Mouse (Mus musculus): ENCODE results near the gene Sox8. TPM values are rescaled to one million over a fixed set of nuclear protein-coding genes. Genes with fewer than 3 reads are reported as not detected.

Sox8 gene
- total RNA-seq, 2 experiments from 2014 or later: 0.17 TPM; not detected in 1

- no peak for ATAC-seq (replicated peaks; ENCODE audit: low FRiP score, poor library complexity, severe bottlenecking)
These were observed 12.6 kb upstream of the Sox8 start for GRCm38 (mm10) chr17:25583099-25583498.

- ATAC-seq (replicated peaks; ENCODE audit: low FRiP score, poor library complexity, severe bottlenecking): no peak
These were observed 11.6 kb upstream of the Sox8 start for GRCm38 (mm10) chr17:25582076-25582475.

GRCm38 (mm10) chr17:25579332-25580047, 9.0 kb upstream of the Sox8 start:
- ATAC-seq (replicated peaks; ENCODE audit: low FRiP score, poor library complexity, severe bottlenecking): no peak

- peak; percentile 99 for ATAC-seq (replicated peaks; ENCODE audit: low FRiP score, poor library complexity, severe bottlenecking)
These were observed 8.4 kb upstream of the Sox8 start, which contains the start of gene Lmf1 for GRCm38 (mm10) chr17:25578920-25579319. Gene Lmf1 (plus strand): TSS chr17:25579085.

- ATAC-seq (replicated peaks; ENCODE audit: low FRiP score, poor library complexity, severe bottlenecking): no peak
These were observed 7.2 kb upstream of the Sox8 start for GRCm38 (mm10) chr17:25577702-25578101.

DNA sequence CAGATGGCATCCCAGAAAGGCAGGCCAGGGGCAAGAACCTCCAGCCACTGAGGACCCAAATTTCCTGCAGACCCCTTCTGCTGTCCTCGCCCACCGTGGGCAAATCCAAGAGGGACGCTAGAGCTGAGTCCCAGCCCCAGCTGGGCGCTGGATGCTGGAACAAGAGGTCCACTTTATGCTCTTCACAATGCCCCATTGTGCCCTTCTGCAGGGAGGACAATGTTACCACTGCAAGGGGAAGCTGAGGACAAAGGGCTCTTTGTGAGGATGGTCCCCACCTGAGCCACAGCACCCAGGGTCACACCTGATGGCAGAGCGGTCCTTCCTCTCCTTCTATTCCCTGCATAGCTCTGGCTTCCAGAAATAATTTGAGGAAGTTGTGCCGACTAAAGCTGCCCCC, 6.8 kb upstream of the Sox8 start:
- no peak for ATAC-seq (replicated peaks; ENCODE audit: low FRiP score, poor library complexity, severe bottlenecking)

DNA sequence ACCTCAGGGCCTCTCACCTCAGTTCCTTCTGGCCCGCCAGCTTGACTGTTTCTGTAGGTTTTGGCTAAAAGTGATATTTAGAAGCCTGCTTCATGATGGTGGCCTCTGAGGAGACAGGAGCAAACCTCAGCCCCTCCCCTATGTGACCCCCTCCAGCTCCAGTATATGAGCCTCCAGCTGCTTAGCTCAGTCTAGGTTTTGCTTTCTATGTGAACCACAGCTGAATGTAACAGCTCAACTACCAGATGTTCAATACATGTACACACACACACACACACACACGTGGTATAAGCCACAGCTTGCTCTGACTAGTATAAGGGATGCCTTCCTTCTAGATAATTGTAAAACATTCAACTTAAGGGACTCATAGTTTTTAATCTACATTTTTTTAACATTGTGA, 5.5 kb upstream of the Sox8 start:
- ATAC-seq (replicated peaks; ENCODE audit: low FRiP score, poor library complexity, severe bottlenecking): no peak

DNA sequence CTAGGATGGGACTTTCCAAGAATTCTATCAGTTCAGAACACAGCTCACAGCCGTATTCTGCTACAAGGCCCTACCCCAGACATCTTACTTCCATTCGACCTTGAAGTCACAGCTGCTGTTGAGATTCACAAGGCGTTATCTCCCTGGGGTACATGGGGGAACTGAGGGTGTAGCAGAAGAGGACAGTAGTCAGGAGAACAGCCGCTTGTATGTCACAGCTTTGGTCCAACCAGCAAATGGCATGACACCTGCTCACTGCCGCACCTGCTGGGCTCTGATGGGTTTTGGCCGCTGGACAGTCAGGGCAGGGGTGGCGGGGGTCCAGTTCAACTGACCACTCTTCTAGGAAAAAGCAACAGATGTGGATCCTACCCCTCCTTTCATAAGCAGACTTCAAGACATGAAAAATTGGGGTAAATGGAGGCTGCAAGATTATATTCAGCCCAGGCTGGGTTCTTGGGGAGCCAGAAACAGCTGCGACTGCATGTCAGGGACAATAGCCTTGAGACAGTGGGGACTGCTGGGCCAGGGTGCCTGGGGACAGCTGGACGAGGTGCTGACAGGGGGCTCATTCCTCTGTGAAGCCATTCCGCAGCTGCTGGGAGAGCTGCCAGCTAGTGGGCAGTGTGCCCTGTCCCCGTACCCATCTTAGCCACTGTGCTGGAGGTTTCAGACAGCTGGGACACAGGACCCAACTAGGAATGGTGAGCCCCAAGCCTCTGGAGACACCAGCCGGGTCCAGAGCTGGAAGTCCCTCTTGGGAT, 4.9 kb upstream of the Sox8 start:
- ATAC-seq (replicated peaks; ENCODE audit: low FRiP score, poor library complexity, severe bottlenecking): no peak

DNA sequence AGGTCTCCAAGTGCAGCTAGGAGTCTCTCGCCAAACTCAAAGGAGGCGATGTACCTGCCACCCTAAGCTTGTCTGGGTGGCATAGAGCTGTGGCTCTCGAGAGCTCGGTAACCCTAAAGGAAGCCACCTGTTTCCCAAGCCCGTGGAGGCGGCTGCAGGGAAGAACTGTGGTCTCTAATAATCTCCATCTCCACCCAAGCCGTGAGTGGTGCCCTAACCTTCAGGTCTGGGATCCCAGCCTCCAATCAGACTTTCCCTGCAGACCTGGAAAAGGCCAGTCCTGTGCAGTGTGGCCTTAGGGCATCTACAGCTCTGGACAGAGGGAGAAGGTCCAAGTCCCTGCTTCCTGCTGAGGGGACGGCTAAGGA, 951 bp upstream of the Sox8 start:
- no peak for ATAC-seq (replicated peaks; ENCODE audit: low FRiP score, poor library complexity, severe bottlenecking)

GRCm38 (mm10) chr17:25569833-25570647, 446 bp downstream of the Sox8 start:
- no peak for ATAC-seq (replicated peaks; ENCODE audit: low FRiP score, poor library complexity, severe bottlenecking)

DNA sequence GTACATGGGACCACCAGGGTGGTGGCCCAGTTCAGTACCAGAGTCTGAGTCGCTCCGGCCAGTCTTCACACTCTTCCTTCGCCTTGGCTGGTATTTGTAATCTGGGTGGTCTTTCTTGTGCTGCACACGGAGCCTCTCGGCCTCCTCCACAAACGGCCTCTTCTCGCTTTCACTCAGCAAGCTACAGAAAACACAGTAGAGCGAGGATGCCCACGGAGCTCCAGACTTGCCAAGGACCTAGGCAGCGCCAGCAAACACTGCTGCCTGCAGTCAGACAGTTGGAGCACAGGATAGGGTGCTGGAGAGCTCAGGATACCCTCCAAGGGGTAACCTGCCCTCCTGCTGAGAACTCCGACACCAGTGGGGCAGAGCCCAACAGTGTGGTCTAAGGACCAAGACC, 1.6 kb downstream of the Sox8 start:
- ATAC-seq (replicated peaks; ENCODE audit: low FRiP score, poor library complexity, severe bottlenecking): no peak

- ATAC-seq (replicated peaks; ENCODE audit: low FRiP score, poor library complexity, severe bottlenecking): no peak
These were observed 2.3 kb downstream of the Sox8 start for GRCm38 (mm10) chr17:25568206-25568605.

GRCm38 (mm10) chr17:25567745-25568144, 2.7 kb downstream of the Sox8 start:
- ATAC-seq (replicated peaks; ENCODE audit: low FRiP score, poor library complexity, severe bottlenecking): peak; percentile 57

GRCm38 (mm10) chr17:25567261-25567660, 3.2 kb downstream of the Sox8 start:
- ATAC-seq (replicated peaks; ENCODE audit: low FRiP score, poor library complexity, severe bottlenecking): no peak

- no peak for ATAC-seq (replicated peaks; ENCODE audit: low FRiP score, poor library complexity, severe bottlenecking)
These were observed 4.5 kb downstream of the Sox8 start for GRCm38 (mm10) chr17:25565860-25566600.

DNA sequence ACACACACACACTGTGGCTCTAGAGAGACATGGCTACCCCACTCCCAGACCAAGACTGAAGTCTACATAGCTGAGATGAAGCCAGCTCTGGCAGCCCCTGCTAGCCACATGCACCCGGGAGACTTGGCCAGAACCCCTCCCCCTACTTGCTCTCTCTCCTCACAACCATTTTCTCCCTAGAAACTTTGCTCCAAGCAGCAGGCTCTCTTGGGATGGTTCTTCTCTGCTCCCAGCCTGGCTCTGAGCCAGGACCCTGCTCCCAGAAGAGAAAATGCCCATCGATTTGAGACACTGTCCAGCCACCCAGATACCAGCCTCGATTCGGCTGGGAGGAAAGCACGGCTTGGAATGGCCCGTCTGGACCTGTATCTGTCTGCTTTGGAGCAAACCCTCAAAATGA, 5.2 kb downstream of the Sox8 start:
- ATAC-seq (replicated peaks; ENCODE audit: low FRiP score, poor library complexity, severe bottlenecking): no peak

GRCm38 (mm10) chr17:25564481-25564880, 6.0 kb downstream of the Sox8 start:
- ATAC-seq (replicated peaks; ENCODE audit: low FRiP score, poor library complexity, severe bottlenecking): no peak

GRCm38 (mm10) chr17:25561223-25562028, 9.1 kb downstream of the Sox8 start:
- ATAC-seq (replicated peaks; ENCODE audit: low FRiP score, poor library complexity, severe bottlenecking): no peak

DNA sequence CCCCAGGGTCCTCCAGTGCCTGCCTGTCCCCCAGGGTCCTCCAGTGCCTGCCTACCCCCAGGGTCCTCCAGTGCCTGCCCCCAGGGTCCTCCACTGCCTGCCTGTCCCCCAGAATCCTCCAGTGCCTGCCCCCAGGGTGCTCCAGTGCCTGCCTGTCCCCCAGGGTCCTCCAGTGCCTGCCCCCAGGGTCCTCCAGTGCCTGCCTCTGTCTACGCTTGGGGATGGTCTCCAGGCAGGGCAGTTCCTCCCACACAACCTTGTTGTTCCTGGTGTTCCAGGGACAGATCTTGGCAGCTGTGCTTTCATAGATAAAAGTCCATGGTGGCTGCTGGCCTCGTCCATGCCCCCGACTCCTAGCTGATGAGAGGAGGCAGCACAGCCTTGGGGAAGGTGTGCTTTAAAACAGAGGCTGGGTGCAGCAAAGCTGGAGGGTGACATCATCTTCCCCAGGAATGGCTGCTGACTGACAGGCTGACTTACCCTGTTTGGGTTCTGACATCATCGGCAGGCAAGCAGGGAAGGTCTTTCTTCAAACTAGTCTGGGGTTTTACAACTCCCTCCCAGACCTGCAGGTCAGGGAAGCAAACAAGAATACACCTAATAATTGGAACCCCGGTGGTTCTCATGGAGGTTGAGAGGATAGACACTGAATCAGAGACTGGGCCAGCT, 9.8 kb downstream of the Sox8 start:
- no peak for ATAC-seq (replicated peaks; ENCODE audit: low FRiP score, poor library complexity, severe bottlenecking)
